Mouse (Mus musculus) macrophage (primary cell): Measurements from ENCODE around the gene Fam222b. TPM values are rescaled to one million over a fixed set of nuclear protein-coding genes. Genes with fewer than 3 reads are reported as not detected.

ENCODE experiments used
- H3K27ac ChIP-seq: fragments of 350-480 bp; formaldehyde crosslinking; 2 replicates; pipeline ENCODE4 v1.9.0; 2021
- H3K36me3 ChIP-seq: fragments of 350-480 bp; formaldehyde crosslinking; 2 replicates; pipeline ENCODE4 v1.9.0; 2021; ENCODE audit errors: inconsistent target
- H3K4me3 ChIP-seq: fragments of 350-480 bp; formaldehyde crosslinking; 2 replicates; pipeline ENCODE4 v1.9.0; 2021; ENCODE audit errors: inconsistent target
- H3K79me2 ChIP-seq: fragments of 350-480 bp; formaldehyde crosslinking; 2 replicates; pipeline ENCODE4 v1.9.0; 2021; ENCODE audit errors: inconsistent target
- WGBS: methylation state at CpG from one replicate; pipeline ENCODE4 v1.1.7; 2026; ENCODE audit warnings: inconsistent platforms; ENCODE audit not compliant: missing documents; 5-methylcytosine and 5-hydroxymethylcytosine counted together
- polyA plus RNA-seq: library from polyadenylated mRNA; stranded (reverse); fragments of 250-400 nt; gene quantifications from 3 replicates; pipeline ENCODE4 v1.2.4, GENCODE M21; 2018; ENCODE audit warnings: inconsistent platforms

Gene Fam222b
- polyA plus RNA-seq, 1 experiment from 2014 or later = 14.6 TPM

DNA sequence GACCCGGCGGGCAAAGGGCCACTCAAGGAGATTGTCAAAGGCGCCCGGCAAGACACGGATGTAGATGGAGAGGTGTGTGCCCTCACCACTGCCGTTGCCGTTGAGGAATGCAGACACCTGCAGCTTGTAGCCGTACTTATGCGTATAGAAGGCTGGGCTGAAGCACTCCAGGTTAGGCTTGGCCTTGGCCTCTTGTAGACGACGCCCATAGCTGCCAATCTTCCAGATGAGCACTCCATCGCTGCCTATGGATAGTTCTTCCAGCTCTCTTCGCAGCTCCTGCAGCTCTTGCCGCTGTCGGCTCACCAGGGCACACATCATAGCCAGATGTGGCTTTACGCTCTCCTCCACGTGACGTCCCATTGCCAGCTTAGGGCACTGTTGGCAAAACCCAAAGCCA is 65.7 kb downstream of the Fam222b start:
- Histone ChIP-seq H3K27ac (no peak overlapping the region), H3K36me3 (peaks cover under 1% of the 10 kb centered on the region; the same call in 1 of the 2 replicates), H3K4me3 (no peak overlapping the region), H3K79me2 (no peaks in the 10 kb centered on the region)
- WGBS = 94% methylated on average over 18 of the region's 18 CpGs

DNA sequence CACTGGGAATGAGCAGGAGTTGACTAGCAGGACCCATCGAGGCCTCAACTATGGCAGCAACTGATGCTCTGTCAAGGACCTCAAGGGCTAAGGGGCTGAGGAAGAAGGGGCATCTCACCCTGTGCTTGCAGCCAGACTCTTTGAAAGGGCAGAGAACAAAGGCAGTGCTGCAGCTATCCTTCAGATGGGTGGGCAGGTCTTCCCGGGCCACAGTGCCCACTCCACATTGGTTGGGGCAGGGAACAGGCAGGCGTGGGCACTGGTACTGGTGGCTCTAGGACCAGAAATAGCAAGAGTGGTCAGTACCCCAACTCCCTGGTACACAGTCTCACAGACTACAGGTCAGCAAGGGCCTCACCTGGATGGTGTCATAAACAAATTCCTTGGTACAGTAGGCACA is 66.2 kb downstream of the Fam222b start:
- H3K36me3 ChIP-seq = no peaks in the 10 kb centered on the region
- H3K4me3 ChIP-seq = no peak overlapping the region
- no peaks in the 10 kb centered on the region for H3K79me2 ChIP-seq
- H3K27ac ChIP-seq = no peak overlapping the region
- WGBS = 90% methylated on average over 3 of the region's 3 CpGs

DNA sequence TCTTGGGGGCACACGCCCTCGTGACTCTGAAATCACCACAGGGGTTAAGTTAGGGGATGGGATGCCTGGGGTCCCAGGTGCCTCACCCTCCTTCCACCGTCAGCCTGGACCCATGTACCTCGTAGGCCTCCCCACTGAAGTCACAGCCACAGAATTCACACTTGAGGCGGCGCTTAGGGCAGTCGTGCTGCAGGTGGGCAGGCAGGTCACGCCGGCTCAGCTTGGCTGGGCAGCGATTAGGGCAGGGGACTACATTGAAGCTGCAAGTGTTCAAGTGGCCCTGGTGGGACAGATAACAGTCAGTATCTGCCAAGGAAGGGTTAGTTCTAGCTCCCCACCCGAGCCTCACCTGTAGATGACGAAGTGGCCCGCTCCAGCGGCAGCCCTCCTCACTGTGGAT is 66.7 kb downstream of the Fam222b start:
- Histone ChIP-seq H3K79me2 (no peaks in the 10 kb centered on the region), H3K4me3 (no peak overlapping the region), H3K27ac (no peak overlapping the region), H3K36me3 (no peaks in the 10 kb centered on the region)
- WGBS = 97% methylated on average over 14 of the region's 14 CpGs

DNA sequence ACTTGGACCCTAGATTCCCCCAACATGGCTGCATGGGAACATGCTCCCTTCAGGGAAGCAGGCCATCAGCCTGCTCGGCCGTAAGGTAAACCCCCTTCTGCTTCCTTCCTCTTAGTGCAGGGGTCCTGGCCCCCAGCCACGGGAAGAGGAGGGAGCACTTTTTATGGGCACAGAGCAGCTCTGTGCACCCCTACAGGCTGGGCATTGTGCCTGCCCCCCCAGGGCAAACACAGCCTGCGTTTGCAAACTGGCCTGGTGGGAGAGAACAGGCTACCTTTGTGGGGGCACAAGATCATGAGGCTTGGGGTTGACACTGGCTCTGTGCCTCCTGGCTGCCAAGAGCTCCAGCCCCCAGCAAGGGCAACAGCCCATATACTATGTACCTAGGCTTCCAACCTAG is 67.5 kb downstream of the Fam222b start:
- Histone ChIP-seq H3K79me2 (no peaks in the 10 kb centered on the region), H3K27ac (no peak overlapping the region), H3K36me3 (no peaks in the 10 kb centered on the region), H3K4me3 (no peak overlapping the region)
- 37% methylated on average over 4 of the region's 4 CpGs for WGBS

DNA sequence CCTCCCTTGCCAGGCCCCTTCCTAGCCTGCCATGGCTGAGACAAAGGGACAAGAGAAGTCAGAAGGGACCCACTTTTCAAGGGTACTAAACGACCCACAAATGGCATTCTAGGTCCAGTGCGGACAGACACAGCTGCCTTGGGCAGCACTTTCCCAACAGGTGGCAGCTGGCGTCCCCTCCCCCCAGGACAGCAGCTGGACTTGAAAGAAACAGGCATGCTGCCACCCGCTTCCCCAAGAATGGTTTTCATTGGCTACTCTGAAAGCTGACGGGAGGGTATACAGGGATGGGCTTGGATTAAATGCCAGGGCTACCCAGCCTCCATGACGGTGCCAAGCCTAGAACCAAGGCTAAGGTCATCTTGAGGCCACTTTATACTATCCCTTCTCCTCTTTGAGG is 68.0 kb downstream of the Fam222b start:
- 86% methylated on average over 6 of the region's 6 CpGs for WGBS
- Histone ChIP-seq H3K36me3 (no peaks in the 10 kb centered on the region), H3K27ac (no peak overlapping the region), H3K4me3 (no peak overlapping the region), H3K79me2 (no peaks in the 10 kb centered on the region)

DNA sequence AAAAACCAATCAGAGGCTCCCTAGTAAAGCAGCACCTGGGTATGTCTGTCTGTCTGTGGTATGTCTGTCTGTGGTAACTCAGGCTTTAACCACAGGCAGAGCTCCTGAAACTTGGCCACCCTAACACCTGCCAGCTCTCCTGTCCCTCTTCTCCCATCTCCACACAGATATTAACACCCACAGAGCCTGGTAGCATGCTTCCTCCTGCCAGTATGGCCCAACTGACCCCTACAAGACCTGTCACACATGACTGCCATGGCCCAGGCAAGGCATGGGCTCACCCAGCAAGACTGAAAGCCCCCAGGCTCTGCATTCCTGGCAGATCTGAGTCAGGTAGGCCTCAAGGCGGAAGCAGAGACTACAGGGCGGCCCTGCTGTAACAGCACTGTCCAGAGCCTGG is 68.6 kb downstream of the Fam222b start:
- no peak overlapping the region for H3K27ac ChIP-seq
- no peaks in the 10 kb centered on the region for H3K79me2 ChIP-seq
- H3K36me3 ChIP-seq = no peaks in the 10 kb centered on the region
- 77% methylated on average over 2 of the region's 2 CpGs for WGBS
- H3K4me3 ChIP-seq = no peak overlapping the region

DNA sequence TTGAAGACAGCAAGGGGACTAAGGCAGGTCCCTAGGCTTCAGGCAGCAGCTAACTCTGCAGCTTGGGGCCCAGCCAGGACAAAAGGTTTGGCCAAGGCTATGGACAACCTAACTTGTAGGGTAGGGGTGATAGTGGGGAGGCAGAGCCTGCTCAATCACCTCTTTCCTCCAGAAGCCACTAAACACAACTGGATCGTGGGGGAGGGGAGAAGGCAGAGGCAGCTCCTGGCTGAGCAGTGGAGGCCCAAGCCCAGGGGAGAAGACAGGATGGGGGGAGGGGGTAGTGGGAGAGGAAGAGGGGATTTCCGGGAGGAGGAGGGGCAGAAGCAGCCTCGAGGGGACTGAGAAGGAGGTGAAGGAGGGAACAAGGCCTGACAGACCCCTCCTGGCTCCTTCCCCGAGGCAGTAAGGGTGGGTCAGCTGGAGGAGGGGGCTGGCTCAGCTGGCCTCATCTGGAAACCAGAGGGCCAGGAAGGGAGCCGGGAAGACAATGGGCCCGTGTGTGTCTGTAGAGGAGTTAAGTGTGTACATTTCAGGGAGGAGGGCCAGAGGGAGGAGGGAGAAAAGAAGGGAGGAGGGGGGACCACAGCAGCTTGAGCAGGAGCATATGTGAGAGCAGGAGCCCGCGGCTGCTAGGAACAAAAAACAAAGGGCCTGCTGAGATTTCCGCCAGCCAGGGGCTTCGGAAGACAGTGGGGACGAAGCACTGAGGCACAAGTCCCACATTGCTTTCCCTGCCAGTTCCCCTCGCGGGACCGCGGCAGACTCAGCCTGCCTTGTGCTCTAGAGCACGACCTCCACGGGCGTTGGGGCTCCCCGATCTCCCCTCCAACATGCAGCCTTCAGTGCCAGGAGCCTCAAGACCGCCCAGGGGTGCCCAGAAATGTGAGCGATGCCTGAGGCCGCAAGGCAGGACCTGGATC is 69.5 kb downstream of the Fam222b start:
- Histone ChIP-seq H3K27ac (no peak overlapping the region), H3K79me2 (no peaks in the 10 kb centered on the region), H3K4me3 (no peak overlapping the region), H3K36me3 (no peaks in the 10 kb centered on the region)
- 15% methylated on average over 22 of the region's 22 CpGs for WGBS

DNA sequence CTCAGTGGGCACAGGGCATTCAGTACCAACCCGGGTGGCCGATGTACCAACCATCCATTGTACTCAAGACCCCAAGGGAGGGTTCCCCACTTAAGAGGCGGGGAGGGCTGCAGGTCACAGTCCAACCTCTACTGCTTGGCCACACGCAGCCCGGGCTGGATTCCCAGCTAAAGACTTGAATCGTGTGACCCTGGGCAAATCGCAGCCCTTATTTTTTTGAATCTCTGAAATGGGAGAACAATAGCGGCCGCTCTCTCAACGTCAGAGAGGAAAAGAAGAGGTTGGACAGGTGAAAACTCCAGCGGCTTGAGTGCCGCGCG is 70.1 kb downstream of the Fam222b start:
- H3K36me3 ChIP-seq = no peaks in the 10 kb centered on the region
- no peak overlapping the region for H3K27ac ChIP-seq
- no peaks in the 10 kb centered on the region for H3K79me2 ChIP-seq
- H3K4me3 ChIP-seq = no peak overlapping the region
- WGBS = 8% methylated on average over 14 of the region's 14 CpGs

DNA sequence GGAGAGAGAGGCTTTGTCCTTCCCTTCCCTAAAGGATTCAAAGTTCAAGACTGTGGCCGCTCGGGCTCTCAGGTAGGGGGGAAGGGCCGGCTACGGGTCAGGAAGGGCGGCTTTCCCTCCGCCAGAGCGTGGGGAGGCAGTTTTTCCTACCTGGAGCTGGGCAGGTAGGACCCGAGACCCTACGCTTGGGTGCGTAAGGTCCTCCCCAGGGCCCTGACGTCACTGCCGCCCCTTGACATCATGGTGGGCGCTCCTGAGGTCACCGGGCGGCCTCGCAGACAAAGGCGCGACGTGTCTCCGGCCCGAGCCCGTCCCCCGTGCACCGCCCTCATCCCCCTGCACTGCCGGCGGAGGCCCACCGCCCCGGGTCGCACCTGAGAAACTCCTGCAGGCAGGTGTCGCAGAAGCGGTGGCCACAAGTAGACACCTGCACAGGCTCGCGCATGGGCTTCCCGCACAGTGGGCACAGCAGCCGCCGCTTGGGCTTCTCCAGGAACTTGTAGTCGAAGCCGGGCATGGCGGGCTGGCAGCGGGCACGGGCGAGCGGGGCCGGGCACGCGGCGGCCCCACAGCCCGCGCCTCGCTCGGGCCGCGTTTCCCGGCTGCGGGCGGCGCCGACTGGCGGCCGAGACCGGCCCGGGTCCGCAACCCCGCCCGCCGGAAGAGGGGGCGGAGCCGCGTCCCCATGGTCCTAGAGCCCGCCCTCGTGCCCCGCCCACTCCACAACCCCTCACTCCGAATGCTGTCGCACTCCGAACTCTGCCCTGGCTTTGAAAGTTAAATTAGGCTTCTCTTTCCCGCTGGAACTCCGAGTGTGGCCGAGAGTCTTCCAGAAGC is 70.7 kb downstream of the Fam222b start, which contains the start of gene Traf4:
Gene Traf4, minus strand, starts transcription at position 666 of the 837 bp plus-strand sequence.
- Histone ChIP-seq H3K4me3 (peak within 1 kb of the TSS; percentile 22; the same call in 1 of the 2 replicates), H3K79me2 (no peaks in the 10 kb centered on the region), H3K27ac (no peak within 1 kb of the TSS), H3K36me3 (no peaks in the 10 kb centered on the region)
- 1% methylated on average over 75 of the region's 78 CpGs for WGBS

DNA sequence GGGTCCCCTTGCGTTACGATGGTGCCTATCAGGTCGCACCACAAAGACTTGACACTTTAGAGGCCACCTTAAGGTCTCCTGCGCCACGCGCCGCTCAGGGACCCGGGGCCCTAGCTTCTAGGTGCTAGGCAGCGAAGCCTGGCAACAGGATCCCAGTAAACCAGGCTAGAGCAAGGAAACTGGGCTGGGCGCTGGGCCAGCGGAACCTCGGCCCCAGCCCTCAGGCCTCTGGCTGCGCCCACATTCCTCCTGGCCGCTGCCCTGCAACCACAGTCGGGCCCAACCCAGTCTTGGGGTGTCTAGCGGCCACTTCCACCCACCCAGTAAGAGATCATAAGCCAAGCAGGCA is 71.3 kb downstream of the Fam222b start:
- Histone ChIP-seq H3K36me3 (no peaks in the 10 kb centered on the region), H3K79me2 (no peaks in the 10 kb centered on the region), H3K4me3 (peak overlapping the region; percentile 22; the same call in 1 of the 2 replicates), H3K27ac (no peak overlapping the region)
- WGBS = 11% methylated on average over 16 of the region's 16 CpGs

DNA sequence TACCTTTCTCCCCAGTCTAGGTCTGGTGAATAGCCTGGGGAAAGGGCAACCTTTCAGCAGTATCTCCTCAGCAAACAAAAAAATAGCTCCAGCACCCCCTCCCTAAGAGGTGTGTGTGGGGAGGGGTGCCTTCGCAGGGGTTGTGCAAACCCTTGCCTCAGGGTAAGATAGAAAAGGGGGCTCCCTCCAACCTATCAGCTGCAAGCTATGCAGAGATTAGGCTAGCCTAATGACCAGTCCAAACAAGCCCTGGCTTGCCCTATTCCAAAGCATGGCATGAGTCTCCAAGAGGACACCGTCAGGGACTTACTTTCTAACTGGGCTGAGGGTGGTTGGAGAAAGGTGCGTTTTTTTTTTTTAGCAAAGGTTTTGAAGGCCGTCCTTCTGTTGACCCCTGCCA is 71.7 kb downstream of the Fam222b start:
- 90% methylated on average over 3 of the region's 4 CpGs for WGBS
- Histone ChIP-seq H3K27ac (no peak overlapping the region), H3K4me3 (no peak overlapping the region), H3K79me2 (no peaks in the 10 kb centered on the region), H3K36me3 (no peaks in the 10 kb centered on the region)

DNA sequence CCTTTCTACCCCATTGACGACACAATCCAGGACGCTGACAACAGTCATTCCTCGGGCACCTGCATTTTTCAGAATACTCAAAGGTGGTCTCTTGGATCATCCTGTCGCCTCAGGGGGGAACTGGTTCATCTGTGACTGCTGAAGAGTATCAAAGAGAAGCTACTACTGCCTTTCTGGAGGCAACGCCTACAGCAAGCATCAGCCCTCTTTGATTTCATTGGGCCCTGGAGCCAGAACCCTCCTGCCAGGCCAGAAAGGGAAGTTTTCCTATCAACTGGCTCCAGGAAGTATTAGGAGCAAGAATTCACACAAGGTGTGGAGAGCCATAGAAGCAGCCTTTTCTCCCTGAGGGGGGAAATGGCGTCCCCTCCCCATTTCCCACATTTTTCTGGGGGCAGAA is 72.2 kb downstream of the Fam222b start:
- Histone ChIP-seq H3K27ac (no peak overlapping the region), H3K36me3 (no peaks in the 10 kb centered on the region), H3K4me3 (no peak overlapping the region), H3K79me2 (no peaks in the 10 kb centered on the region)
- WGBS = 89% methylated on average over 6 of the region's 6 CpGs

DNA sequence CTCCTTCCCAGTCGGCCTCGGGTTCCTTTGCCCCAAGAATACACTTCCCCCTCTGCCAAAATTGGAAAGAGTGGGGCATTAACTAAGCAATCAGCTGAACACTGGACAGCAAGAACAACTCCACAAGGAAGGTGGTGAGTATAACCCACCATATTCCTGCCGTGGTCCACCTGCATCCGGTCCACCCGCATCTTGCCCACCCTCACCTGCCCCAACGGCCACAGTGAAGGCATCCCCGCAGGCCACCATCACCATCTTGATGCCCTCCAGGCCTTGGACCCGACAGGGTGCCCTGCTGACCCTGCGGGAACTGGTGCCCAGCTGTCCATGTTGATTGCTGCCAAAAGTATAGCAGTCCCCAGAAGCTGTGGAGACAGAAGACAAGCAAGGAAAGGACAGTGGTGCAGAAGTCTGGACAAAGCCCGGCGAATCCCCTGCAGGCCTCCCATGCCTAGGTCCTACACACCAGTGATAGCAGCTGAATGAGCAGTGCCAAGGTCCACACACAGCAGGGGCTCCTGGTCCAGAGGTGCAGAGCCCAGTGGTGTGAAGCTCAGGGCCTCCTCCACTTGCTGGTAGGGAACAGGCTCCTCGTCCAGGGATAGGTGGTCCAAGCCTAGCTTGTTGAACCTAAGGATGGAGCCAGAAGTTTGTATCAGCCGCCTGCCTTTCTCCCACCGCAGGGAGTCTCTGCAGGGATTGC is 72.9 kb downstream of the Fam222b start:
- WGBS = 95% methylated on average over 14 of the region's 14 CpGs
- H3K79me2 ChIP-seq = no peaks in the 10 kb centered on the region
- H3K4me3 ChIP-seq = no peak overlapping the region
- H3K36me3 ChIP-seq = no peaks in the 10 kb centered on the region
- no peak overlapping the region for H3K27ac ChIP-seq

DNA sequence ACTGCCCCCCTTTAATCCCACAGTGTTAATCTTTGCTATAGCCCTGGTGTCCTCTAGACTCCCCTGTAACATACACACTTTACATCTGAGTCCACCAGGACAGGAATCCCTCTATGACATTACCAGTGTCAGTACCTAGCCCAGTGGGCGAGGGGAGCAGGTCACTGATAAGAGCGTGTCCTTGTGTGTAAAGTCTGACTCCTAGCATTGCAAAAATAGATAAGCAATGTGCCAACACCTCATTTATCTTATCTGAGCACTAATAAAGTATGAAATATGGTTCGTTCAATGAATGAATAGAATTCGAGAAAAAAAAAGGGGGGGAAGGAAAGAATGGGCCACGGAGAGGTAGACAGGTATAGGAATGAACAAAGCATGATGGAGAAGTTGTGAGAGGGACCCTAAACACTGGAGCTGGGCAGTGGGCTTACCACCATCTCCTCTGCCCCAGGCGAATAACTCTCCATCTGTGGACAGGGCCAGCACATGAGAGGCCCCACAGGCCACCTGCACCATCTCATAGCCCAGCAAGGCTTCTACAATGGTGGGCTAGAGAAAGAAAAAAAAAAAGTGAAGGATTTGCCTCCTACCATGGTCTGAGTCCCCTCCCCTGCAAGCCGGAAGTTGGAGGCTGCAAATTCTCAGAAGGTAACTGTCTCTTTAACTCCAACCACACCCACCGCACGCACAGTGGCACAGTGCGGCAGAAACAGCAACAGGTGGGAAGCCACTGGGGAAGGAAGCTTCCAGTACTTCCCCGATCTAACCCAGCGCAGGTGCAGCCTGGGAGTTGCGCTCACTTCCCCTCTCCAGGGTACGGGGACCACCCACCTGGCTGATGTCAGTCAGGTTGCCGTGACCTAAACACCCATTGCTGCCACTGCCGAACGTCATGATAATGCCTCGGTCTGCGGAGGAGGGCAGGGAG is 74.3 kb downstream of the Fam222b start:
- 28% methylated on average over 16 of the region's 19 CpGs for WGBS
- Histone ChIP-seq H3K36me3 (no peaks in the 10 kb centered on the region), H3K79me2 (no peaks in the 10 kb centered on the region), H3K4me3 (no peak overlapping the region), H3K27ac (no peak overlapping the region)
